Mouse (Mus musculus) testis, adult 2 months (tissue): ENCODE data around the gene Vwa8.

ENCODE experiments used
- CTCF ChIP-seq: fragments of 200-500 bp; IDR thresholded peaks from 2 replicates; pipeline ENCODE4 v1.5.1; 2012; ENCODE audit warnings: low read depth, mild to moderate bottlenecking, inconsistent platforms, low read length, moderate library complexity; ENCODE audit not compliant: control insufficient read depth, insufficient read depth, insufficient replicate concordance
- POLR2A ChIP-seq: fragments of 200-500 bp; IDR thresholded peaks from 2 replicates; pipeline ENCODE4 v1.6.1; 2012; ENCODE audit warnings: low read depth, mild to moderate bottlenecking, inconsistent platforms, low read length, moderate library complexity; ENCODE audit not compliant: control insufficient read depth

- no peak for TF ChIP-seq POLR2A
- TF ChIP-seq CTCF: no peak
Measured at GRCm38 (mm10) chr14:78816411-78816810, 32.4 kb upstream of the Vwa8 start.
